In the genomic region with DNA sequence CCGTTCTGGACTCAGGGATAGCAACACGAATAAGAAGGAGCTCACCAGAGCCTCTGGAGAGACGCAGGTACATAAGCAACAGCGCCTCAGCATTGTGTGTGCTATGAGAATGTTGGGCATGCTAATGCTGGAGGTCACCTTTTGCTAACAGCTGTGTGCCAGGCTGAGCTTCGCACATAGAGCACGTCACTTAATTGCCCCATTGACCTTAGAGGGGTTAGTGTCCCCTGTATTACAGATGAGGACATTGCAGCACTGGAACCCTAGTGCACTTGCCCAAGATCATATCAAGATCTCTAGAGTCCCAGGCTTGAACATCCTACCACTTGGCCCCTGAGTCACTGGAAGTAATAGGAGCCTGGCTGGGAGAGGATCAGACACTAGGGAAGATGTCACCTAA, we compare ENCODE assay signal across 19 mouse cellular contexts. TPM values are rescaled to one million over a fixed set of nuclear protein-coding genes. Genes with fewer than 3 reads are reported as not detected.
DNase-seq lines count a peak whose midpoint lies in the region; ATAC-seq and TF ChIP-seq lines count a peak whose summit lies in the region.
"Had no signal": no experiment of that assay in that cellular context is flagged by ENCODE, and none has a peak within 500 bp of the region (broad histone marks: within the 10 kb centered on the region; RNA-seq: fewer than 3 reads in every experiment).

No protein-coding gene starts in this region.

- ATAC-seq in cerebellum, adult (ENCODE audit: insufficient number of reproducible peaks, low FRiP score, low TSS enrichment), result no peak
- ATAC-seq: forebrain, embryonic 15.5 days had no signal

- H3K27me3 ChIP-seq in thymus, adult 2 months (ENCODE audit: control insufficient read depth, insufficient read depth, low read length), result no peaks in the 10 kb centered on the region
- H3K27me3 ChIP-seq: forebrain, embryonic 15.5 days had no signal

- TF ChIP-seq POLR2A in thymus, adult 2 months (IDR thresholded peaks at IDR 0.05; ENCODE audit: control insufficient read depth, extremely low read depth, insufficient read depth, low read length, poor library complexity), result no peak

- H3K4me1 ChIP-seq in thymus, adult 2 months (replicated peaks; ENCODE audit: control insufficient read depth, insufficient read depth, low read length), result peaks cover 59% of the 10 kb centered on the region

- no peaks in the 10 kb centered on the region for H3K36me3 ChIP-seq in thymus, adult 2 months (ENCODE audit: control insufficient read depth, insufficient read depth, low read length)
- H3K36me3 ChIP-seq: forebrain, embryonic 15.5 days; heart, embryonic 10.5 days had no signal

- peak overlapping the region; percentile 97 for H3K27ac ChIP-seq in layer of hippocampus, adult 2 months
- peak overlapping the region; percentile 50; the same call in 1 of the 2 replicates for H3K27ac ChIP-seq in thymus, adult 2 months (ENCODE audit: control insufficient read depth, insufficient read depth, low read length)
- H3K27ac ChIP-seq: embryonic facial prominence, embryonic 12.5 days; forebrain, embryonic 15.5 days; heart, embryonic 10.5 days; hindbrain, embryonic 13.5 days had no signal

- 91% methylated on average over 6 of the region's 6 CpGs for WGBS in thymus, adult 2 months

- peak overlapping the region; percentile 29; the same call in 1 of the 2 replicates for H3K4me3 ChIP-seq in layer of hippocampus, adult 2 months
- H3K4me3 ChIP-seq in thymus, adult 2 months (ENCODE audit: control insufficient read depth, insufficient read depth, low read length), result no peak overlapping the region
- H3K4me3 ChIP-seq: embryonic facial prominence, embryonic 12.5 days; forebrain, embryonic 15.5 days; heart, embryonic 10.5 days; hindbrain, embryonic 13.5 days had no signal

- TF ChIP-seq CTCF in layer of hippocampus, adult 2 months (conservative IDR thresholded peaks at IDR 0.05), result no peak
- TF ChIP-seq CTCF in thymus, adult 2 months (IDR thresholded peaks at IDR 0.05; ENCODE audit: borderline replicate concordance, control insufficient read depth, extremely low read depth, insufficient read depth, low read length, poor library complexity), result no peak

- DNase-seq in cerebellum, adult 9-10 months, result peak; percentile 71
- DNase-seq in layer of hippocampus, adult 2 months (ENCODE audit: low spot score in 2 of 2), result no peak
- DNase-seq in layer of hippocampus, postnatal 10 days (ENCODE audit: low spot score in 2 of 2), result no peak
- DNase-seq in thymus, adult 2 months, result no peak
- DNase-seq in thymus, postnatal 10 days (ENCODE audit: low spot score in 2 of 2), result no peak
- no peak for DNase-seq in right cerebral cortex, adult 18-20 months
- DNase-seq: heart, postnatal 10 days; heart, postnatal 4 days had no signal

RNA-seq across cellular contexts. Expression of a gene that starts 3.0 kb away (rescaled TPM):
- 100 to 1,000 TPM; 245 to 254 TPM for total RNA-seq in layer of hippocampus, adult 2 months (2021)
- 10 to 100 TPM; 75.1 to 79.0 TPM for total RNA-seq in layer of hippocampus, postnatal 10 days (2021)
- polyA plus RNA-seq in thymus, adult 2 months (2012; rRNA removed), result 5.2 and 9.8 TPM in 2 replicates
- total RNA-seq: common myeloid progenitor, adult 5-6 weeks; granulocyte monocyte progenitor cell, adult 5-6 weeks; MEL had no signal
- polyA plus RNA-seq: C2C12 had no signal

RNA-seq across cellular contexts. Expression of a gene that starts 17.6 kb away (rescaled TPM):
- total RNA-seq in layer of hippocampus, adult 2 months (2021), result 10 to 100 TPM; 10.9 to 12.1 TPM
- 1 to 10 TPM; 2.4 to 2.7 TPM for total RNA-seq in layer of hippocampus, postnatal 10 days (2021)
- 20.5 and 26.2 TPM in 2 replicates for polyA plus RNA-seq in thymus, adult 2 months (2012; rRNA removed)
- total RNA-seq: common myeloid progenitor, adult 5-6 weeks; granulocyte monocyte progenitor cell, adult 5-6 weeks; MEL had no signal
- polyA plus RNA-seq: heart, embryonic 14.5 days had no signal

RNA-seq across cellular contexts. Expression of a gene that starts 41.6 kb away (rescaled TPM):
- 1 to 10 TPM in 1 of 2 experiments, not detected in 1; 1.3 TPM for total RNA-seq in layer of hippocampus, adult 2 months (2021)
- not detected for total RNA-seq in layer of hippocampus, postnatal 10 days (2021)
- polyA plus RNA-seq in thymus, adult 2 months (2012; rRNA removed), result 2.5 and 3.5 TPM in 2 replicates
- total RNA-seq: MEL had no signal
- polyA plus RNA-seq: C2C12; forebrain, embryonic 11.5 days had no signal
